Mouse (Mus musculus): ENCODE data around the gene Zswim3. TPM values are rescaled to one million over a fixed set of nuclear protein-coding genes. Genes with fewer than 3 reads are reported as not detected.

The Zswim3 gene
- polyA plus RNA-seq, 1 experiment from 2014 or later = 8.8 TPM

DNA sequence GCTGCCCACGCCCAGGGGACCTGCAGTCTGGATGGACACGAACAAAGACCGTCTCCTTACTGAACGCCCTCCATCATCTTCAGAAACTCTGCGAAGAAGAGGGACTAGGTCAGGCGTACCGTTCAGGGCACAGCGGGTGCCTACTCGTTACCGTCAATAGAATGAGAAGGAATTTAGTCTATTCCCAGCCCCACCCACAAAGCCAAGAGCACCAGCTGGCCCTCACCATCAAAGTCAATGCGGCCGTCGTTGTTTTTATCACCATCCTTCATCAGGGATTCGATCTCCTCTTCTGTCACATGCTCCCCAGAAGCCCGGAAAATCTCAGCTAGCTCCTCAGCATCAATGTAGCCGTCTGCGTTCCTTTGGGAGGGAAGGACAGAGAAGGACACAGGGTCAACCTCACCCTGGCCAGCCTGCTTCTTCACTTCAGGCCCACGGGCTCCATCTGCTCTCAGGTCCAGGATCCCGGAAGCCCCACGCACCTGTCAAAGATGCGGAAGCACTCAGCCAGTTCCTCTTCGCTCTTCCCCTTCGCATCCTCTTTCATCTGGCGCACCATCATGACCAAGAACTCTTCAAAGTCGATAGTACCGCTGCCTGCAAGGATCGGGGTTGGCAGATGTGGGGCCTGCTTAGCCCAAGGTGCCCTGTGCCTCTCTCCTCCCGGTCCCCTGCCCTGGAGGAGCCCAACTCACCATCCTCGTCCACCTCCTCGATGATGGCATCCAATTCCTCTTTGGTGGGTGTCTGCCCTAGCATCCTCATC lies 27.5 kb upstream of the Zswim3 start:
- no peak overlapping the region for H3K27ac ChIP-seq (ENCODE audit: low read length)
- peaks cover 6% of the 10 kb centered on the region for H3K4me1 ChIP-seq (ENCODE audit: control insufficient read depth, insufficient read depth, low read length)

DNA sequence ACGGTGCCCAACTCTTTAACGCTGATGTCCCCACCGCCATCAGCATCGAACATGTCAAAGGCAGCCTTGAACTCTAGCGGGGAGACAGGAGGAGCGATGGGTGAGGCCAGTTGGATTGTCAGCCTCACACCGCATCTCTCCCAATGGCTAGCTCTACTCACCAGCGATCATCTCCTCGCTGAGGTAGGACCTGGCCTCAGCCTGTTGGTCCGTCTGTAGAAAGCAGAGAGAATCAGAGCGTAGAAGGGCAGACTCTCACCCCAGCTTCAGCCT lies 26.9 kb upstream of the Zswim3 start:
- H3K9ac ChIP-seq (ENCODE audit: low read length) = no peak overlapping the region
- no peak overlapping the region for H3K4me2 ChIP-seq (ENCODE audit: low read depth, low read length)
- 91% methylated on average over 11 of the region's 11 CpGs for WGBS
- no peak for ATAC-seq (ENCODE audit: insufficient read depth, low FRiP score)
- H3K9me3 ChIP-seq (replicated peaks; ENCODE audit: control insufficient read depth, low read length) = no peaks in the 10 kb centered on the region
- peaks cover 6% of the 10 kb centered on the region for H3K4me1 ChIP-seq (ENCODE audit: control insufficient read depth, insufficient read depth, low read length)
- H3K27me3 ChIP-seq (ENCODE audit: control insufficient read depth, insufficient read depth, low read length) = no peaks in the 10 kb centered on the region
- H3K36me3 ChIP-seq (ENCODE audit: control insufficient read depth, insufficient read depth, low read length) = peaks cover 4% of the 10 kb centered on the region; the same call in 1 of the 2 replicates
- H3K27ac ChIP-seq (ENCODE audit: low read length) = no peak overlapping the region
- H3K4me3 ChIP-seq (replicated peaks; ENCODE audit: low read length) = no peak overlapping the region

More for the DNA sequence above, 27.5 kb upstream of the Zswim3 start:
- no peaks in the 10 kb centered on the region for H3K27me3 ChIP-seq (ENCODE audit: control insufficient read depth, insufficient read depth, low read length)
- no peaks in the 10 kb centered on the region for H3K9me3 ChIP-seq (replicated peaks; ENCODE audit: control insufficient read depth, low read length)
- no peak overlapping the region for H3K9ac ChIP-seq (ENCODE audit: low read length)
- H3K4me2 ChIP-seq (ENCODE audit: low read depth, low read length) = no peak overlapping the region
- WGBS = 77% methylated on average over 30 of the region's 30 CpGs
- no peak for ATAC-seq (ENCODE audit: insufficient read depth, low FRiP score)
- H3K36me3 ChIP-seq (ENCODE audit: control insufficient read depth, insufficient read depth, low read length) = peaks cover 6% of the 10 kb centered on the region; the same call in 1 of the 2 replicates
- H3K4me3 ChIP-seq (replicated peaks; ENCODE audit: low read length) = no peak overlapping the region

DNA sequence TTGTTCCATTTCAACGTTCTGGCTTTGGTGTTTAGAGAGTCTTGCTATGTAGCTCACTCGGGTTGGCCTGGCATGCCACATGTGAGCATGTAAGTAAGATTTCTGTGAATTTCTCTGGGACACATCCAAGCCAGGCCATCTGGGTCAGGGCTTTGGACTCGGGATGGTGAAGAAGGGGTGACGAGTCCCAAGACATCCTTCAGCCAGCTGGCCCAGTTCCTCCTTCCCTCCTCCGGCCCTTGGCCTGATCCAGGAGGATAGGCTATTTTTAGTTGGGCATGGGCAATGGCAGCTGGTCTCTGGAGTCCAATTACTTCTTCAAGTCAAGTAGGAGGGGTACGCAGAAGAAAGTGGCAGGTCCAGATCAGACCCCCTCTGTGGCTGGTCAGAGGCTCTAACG lies 26.1 kb upstream of the Zswim3 start:
- H3K27ac ChIP-seq (ENCODE audit: low read length) = no peak overlapping the region
- no peaks in the 10 kb centered on the region for H3K4me1 ChIP-seq (ENCODE audit: control insufficient read depth, insufficient read depth, low read length)
- H3K36me3 ChIP-seq (ENCODE audit: control insufficient read depth, insufficient read depth, low read length) = no peaks in the 10 kb centered on the region
- ATAC-seq (ENCODE audit: insufficient read depth, low FRiP score) = no peak
- no peak overlapping the region for H3K4me3 ChIP-seq (replicated peaks; ENCODE audit: low read length)
- 74% methylated on average over 7 of the region's 7 CpGs for WGBS
- H3K27me3 ChIP-seq (ENCODE audit: control insufficient read depth, insufficient read depth, low read length) = no peaks in the 10 kb centered on the region
- no peaks in the 10 kb centered on the region for H3K9me3 ChIP-seq (replicated peaks; ENCODE audit: control insufficient read depth, low read length)
- no peak overlapping the region for H3K9ac ChIP-seq (ENCODE audit: low read length)
- H3K4me2 ChIP-seq (ENCODE audit: low read depth, low read length) = no peak overlapping the region

DNA sequence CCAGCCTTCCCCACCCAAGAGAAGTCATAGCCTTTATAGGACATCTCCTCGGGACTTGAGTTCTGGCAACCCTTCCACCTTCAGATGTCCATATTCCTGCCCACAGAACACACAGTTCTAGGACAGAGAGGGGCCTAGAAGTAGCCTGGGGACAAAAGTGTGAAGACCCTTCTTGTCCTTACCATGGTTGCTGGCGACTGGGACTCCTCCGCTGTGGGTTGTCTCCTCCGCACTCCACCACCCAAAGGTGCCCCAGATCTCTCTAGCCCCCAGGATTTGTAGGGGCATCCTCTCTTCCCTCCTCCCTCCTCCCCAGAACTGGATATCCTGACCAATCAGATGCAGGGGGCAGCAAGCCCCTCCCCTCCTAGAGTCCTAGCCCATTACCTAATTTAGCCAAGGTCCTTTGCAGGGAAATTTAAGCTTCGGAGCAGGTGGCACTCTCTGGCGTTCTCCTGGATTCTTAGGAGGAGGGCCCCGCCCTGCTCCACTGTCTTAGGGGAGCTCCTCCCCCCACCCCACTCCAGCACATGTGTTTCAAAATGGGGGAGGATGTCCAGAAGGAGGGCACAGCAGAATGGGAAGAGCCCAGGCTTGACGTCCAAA lies 25.3 kb upstream of the Zswim3 start, which contains the start of gene Tnnc2:
Tnnc2 (minus strand) TSS at position 487 of the 606 bp plus-strand sequence.
- WGBS = 63% methylated on average over 8 of the region's 8 CpGs
- H3K27ac ChIP-seq (ENCODE audit: low read length) = no peak within 1 kb of the TSS
- no peak within 1 kb of the TSS for H3K4me2 ChIP-seq (ENCODE audit: low read depth, low read length)
- H3K27me3 ChIP-seq (ENCODE audit: control insufficient read depth, insufficient read depth, low read length) = no peaks in the 10 kb centered on the region
- no peak within 1 kb of the TSS for H3K9ac ChIP-seq (ENCODE audit: low read length)
- H3K36me3 ChIP-seq (ENCODE audit: control insufficient read depth, insufficient read depth, low read length) = no peaks in the 10 kb centered on the region
- H3K4me1 ChIP-seq (ENCODE audit: control insufficient read depth, insufficient read depth, low read length) = peaks cover 3% of the 10 kb centered on the region; the same call in 1 of the 2 replicates
- no peak within 1 kb of the TSS for H3K4me3 ChIP-seq (replicated peaks; ENCODE audit: low read length)
- H3K9me3 ChIP-seq (replicated peaks; ENCODE audit: control insufficient read depth, low read length) = no peaks in the 10 kb centered on the region
- ATAC-seq (ENCODE audit: insufficient read depth, low FRiP score) = no peak

DNA sequence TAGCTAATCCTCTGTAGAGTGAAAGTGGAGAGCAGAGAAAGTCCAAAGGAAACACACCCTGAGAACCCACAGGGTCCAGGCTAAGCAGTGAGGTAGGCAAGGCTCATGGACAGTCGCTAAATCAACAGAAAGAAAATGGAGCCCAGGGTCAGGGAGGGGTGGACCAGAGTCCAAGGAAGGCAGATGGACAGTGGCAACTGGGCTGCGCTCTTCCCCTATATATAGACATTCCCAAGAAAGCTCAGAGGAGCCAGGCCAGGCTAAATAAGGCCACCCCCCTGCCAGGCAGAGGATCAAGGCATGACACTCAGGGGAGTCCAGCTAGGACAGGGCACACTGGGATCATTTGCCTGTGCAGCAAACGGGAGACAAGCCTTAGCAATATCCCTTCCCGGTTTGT lies 23.0 kb upstream of the Zswim3 start:
- no peaks in the 10 kb centered on the region for H3K27me3 ChIP-seq (ENCODE audit: control insufficient read depth, insufficient read depth, low read length)
- no peak overlapping the region for H3K4me3 ChIP-seq (replicated peaks; ENCODE audit: low read length)
- H3K4me1 ChIP-seq (ENCODE audit: control insufficient read depth, insufficient read depth, low read length) = peaks cover 10% of the 10 kb centered on the region
- no peak overlapping the region for H3K9ac ChIP-seq (ENCODE audit: low read length)
- no peak overlapping the region for H3K27ac ChIP-seq (ENCODE audit: low read length)
- no peak for ATAC-seq (ENCODE audit: insufficient read depth, low FRiP score)
- no peak overlapping the region for H3K4me2 ChIP-seq (ENCODE audit: low read depth, low read length)
- no peaks in the 10 kb centered on the region for H3K36me3 ChIP-seq (ENCODE audit: control insufficient read depth, insufficient read depth, low read length)
- WGBS = 68% methylated on average over 4 of the region's 4 CpGs
- H3K9me3 ChIP-seq (replicated peaks; ENCODE audit: control insufficient read depth, low read length) = no peaks in the 10 kb centered on the region

DNA sequence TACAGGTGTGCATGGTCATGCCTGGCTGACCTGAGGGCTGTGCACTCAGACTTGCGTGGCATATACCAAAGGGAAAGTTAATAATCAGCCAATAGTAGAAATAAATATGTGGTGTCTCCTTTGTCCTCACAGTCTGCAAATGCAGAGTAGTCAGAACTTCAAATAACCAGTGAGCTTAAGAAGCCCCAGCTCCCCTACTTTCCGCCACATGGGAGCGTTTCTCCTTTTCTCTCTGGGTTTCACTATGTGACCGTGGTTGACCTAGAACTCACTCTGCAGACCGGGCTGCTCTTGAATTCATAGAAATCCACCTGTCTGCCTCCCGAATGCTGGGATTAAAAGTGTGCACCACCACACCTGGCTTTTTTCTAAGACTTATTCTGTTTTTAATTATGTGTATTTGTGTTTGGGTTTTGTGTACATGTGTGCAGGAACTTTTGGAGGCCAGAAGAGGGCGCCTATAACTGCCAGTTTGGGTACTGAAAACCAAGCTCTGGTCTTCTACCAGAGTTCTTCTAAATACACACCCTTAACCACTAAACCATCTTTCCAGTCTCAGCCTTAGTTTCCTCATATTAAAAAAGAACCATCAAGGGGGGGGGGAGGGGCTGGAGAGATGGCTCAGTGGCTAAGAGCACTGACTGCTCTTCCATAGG lies 20.8 kb upstream of the Zswim3 start:
- Histone ChIP-seq H3K4me3 (replicated peaks; ENCODE audit: low read length) (no peak overlapping the region), H3K4me2 (ENCODE audit: low read depth, low read length) (peak overlapping the region; percentile 89; the same call in 1 of the 2 replicates)

DNA sequence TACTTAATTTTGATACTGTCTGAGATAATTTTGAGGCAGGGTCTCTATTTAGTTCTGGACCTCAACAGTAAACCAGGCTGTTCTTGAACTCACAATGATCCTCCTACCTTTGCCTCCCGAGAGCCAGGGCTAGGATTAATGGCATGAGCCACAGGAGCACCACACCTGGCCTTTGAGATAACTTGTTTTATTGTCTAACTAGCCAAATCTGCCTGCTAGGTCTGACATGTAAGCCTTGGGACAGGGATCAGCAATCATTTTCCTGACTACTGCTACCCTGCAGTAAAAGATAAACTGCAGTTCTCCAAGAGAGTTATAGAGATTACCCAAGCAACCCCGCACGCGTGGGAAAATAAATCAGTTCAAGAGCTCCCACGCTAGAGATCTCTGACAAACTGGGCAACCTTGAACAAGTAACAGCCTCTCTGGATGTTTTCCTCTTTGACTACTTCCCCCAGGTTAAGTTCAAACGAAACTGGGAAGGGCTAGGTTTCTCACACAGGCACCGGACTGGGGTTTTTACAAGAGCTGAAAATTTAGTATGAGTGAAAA lies 20.0 kb upstream of the Zswim3 start:
- peak overlapping the region; percentile 96 for H3K27ac ChIP-seq (ENCODE audit: low read length)
- peak overlapping the region; percentile 74 for H3K4me3 ChIP-seq (replicated peaks; ENCODE audit: low read length)
- 9% methylated on average over 7 of the region's 7 CpGs for WGBS
- H3K4me1 ChIP-seq (ENCODE audit: control insufficient read depth, insufficient read depth, low read length) = peaks cover 19% of the 10 kb centered on the region
- H3K9ac ChIP-seq (ENCODE audit: low read length) = peak overlapping the region; percentile 90
- H3K9me3 ChIP-seq (replicated peaks; ENCODE audit: control insufficient read depth, low read length) = no peaks in the 10 kb centered on the region
- no peak for ATAC-seq (ENCODE audit: insufficient read depth, low FRiP score)
- no peaks in the 10 kb centered on the region for H3K27me3 ChIP-seq (ENCODE audit: control insufficient read depth, insufficient read depth, low read length)
- peak overlapping the region; percentile 89 for H3K4me2 ChIP-seq (ENCODE audit: low read depth, low read length)
- H3K36me3 ChIP-seq (ENCODE audit: control insufficient read depth, insufficient read depth, low read length) = no peaks in the 10 kb centered on the region

More for the DNA sequence above, 20.8 kb upstream of the Zswim3 start:
- Histone ChIP-seq H3K27ac (ENCODE audit: low read length) (no peak overlapping the region), H3K4me1 (ENCODE audit: control insufficient read depth, insufficient read depth, low read length) (peaks cover 19% of the 10 kb centered on the region), H3K9ac (ENCODE audit: low read length) (no peak overlapping the region), H3K27me3 (ENCODE audit: control insufficient read depth, insufficient read depth, low read length) (no peaks in the 10 kb centered on the region), H3K36me3 (ENCODE audit: control insufficient read depth, insufficient read depth, low read length) (no peaks in the 10 kb centered on the region), H3K9me3 (replicated peaks; ENCODE audit: control insufficient read depth, low read length) (no peaks in the 10 kb centered on the region)
- WGBS = 69% methylated on average over 7 of the region's 7 CpGs
- no peak for ATAC-seq (ENCODE audit: insufficient read depth, low FRiP score)

DNA sequence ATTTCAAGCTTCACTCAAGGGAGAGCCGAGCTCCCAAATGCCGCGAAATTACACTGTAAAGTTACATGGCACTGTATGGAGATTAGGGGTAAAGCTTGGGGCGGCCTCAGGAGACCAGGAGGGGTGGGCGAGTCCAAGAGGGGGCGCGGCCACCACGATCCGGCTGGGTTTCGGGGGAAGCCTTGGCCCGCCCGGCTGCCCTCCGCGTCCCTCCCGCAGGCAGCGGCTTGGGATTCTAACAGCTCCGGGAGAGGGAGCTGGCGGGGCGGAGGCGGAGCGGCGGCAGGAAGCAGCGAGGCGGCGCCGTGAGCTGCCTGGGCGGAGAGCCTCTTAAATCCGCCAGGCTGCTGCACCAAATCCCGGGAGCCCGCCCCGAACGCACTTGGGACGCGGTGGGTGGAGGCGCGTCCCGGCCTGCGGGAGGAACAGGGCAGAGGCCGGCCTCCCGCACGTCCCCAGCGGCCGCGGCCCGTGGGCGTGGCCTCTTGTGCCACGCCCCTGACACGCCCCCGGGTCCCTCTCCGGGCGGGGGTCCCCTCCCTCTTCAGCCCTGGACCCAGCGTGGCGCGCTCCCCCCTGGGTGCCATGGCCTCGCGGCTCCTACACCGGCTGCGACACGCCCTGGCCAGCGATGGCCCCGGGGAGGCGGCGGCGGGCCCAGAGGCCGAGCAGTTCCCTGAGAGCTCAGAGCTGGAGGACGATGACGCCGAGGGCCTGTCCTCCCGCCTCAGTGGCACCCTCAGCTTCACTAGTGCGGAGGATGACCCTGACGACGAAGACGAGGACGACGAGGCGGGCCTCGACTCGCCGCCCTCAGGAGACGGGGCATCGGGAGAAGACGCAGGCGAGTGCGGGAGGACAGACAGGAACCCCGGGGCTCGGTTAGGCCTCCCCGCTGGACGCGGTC lies 19.2 kb upstream of the Zswim3 start, which contains the start of gene Snx21:
Snx21 (plus strand) TSS at position 343 of the 907 bp plus-strand sequence.
- Histone ChIP-seq H3K27me3 (ENCODE audit: control insufficient read depth, insufficient read depth, low read length) (no peaks in the 10 kb centered on the region), H3K9ac (ENCODE audit: low read length) (peak within 1 kb of the TSS; percentile 90), H3K36me3 (ENCODE audit: control insufficient read depth, insufficient read depth, low read length) (no peaks in the 10 kb centered on the region), H3K4me1 (ENCODE audit: control insufficient read depth, insufficient read depth, low read length) (peaks cover 19% of the 10 kb centered on the region), H3K4me2 (ENCODE audit: low read depth, low read length) (peak within 1 kb of the TSS; percentile 89), H3K27ac (ENCODE audit: low read length) (peak within 1 kb of the TSS; percentile 96), H3K4me3 (replicated peaks; ENCODE audit: low read length) (peak within 1 kb of the TSS; percentile 74), H3K9me3 (replicated peaks; ENCODE audit: control insufficient read depth, low read length) (no peaks in the 10 kb centered on the region)
- WGBS = under 1% methylated on average over 80 of the region's 89 CpGs
- ATAC-seq (ENCODE audit: insufficient read depth, low FRiP score) = peak; percentile 96

All from stomach, embryonic 16.5 days (tissue).